Mouse (Mus musculus): ENCODE measurements around the gene Slc9a4. TPM values are rescaled to one million over a fixed set of nuclear protein-coding genes. Genes with fewer than 3 reads are reported as not detected.
"Not testable (repeated sequence)": the region's sequence is repeated elsewhere in the genome, so short reads cannot be mapped to it uniquely, and the experiment has no call there.

Gene Slc9a4
- total RNA-seq (2021): not detected in 2 replicates
- long read RNA-seq, experiment 1: 0 reads
- long read RNA-seq, experiment 2: 0 reads

DNA sequence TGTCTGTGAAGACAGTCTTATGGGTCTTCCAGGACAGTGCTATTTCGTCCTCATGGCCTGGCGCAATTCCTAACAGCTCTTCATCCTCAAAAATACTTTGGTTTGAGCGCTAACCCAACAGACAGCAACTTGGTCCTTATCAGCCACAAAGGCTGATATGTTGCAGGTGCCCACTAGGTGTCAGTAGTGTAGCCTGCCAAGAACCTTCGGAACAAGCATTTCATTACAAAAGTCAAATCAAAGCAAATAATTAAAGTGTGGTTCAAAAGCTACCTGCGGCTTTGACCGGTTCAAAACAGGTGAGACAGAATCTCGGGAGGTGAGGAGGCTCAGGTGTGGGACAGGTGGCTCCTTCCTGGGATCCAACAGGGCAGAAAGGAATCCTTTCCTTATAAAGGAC is at the start of gene Slc9a4:
Gene Slc9a4, plus strand, starts transcription at position 298 of the 400 bp plus-strand sequence.
- DNase-seq: peak; percentile 43

DNA sequence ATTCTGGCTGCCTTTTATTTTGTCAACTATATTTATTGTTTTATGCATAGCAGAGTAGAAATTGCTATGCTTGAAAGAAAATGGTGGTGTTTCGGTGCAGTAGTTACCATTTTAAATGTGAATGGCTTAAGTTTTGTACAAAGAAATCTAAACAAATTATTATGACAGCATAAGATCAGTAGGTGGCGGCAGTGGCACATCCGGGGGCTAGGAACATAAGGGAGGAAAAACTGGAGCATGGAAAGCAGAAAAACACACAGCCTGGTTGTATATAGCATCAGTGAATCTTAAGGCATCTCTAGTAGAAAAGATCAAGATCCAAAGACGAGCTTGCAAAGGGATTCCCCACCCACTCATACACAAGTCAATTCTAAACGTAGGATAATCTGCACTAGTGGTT is 42.3 kb upstream of the Slc9a4 start:
- DNase-seq: no peak

DNA sequence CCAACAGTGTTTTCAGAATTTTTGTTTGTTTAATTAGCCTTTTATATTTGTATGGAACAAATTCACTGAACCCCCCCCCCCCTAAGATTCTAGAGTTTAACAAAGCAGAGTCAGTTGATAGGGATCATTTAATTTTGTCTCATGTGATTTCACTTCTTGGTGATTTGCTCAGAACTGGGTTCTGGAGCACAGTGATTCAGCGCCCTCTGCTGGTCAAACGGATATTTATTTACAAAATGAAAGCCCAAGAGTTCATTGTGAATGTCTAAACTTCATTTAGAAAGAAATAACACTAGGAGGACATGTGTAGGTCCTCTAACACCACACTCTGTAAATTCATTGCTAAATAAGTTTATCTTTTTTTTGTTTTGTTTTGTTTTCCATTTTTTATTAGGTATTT is 35.2 kb upstream of the Slc9a4 start:
- peak; percentile 69 for DNase-seq

DNA sequence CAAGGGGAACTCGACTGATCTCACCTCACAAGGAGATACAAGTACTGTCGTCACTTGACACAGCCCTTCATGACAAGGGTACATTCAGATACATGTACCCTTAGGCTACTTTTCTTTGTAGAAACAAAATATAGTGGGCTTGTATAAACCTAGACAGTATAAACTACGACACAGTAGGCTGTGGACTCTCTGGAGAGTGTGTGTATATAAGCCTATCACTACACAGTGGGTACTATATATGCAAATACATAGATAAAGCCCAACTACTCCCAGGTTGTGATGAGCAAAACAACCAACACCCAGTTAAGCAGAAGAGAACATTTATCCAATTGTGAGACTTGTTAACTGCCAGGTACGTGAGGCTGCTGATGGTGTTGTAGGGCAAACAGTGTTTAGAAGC is 33.2 kb upstream of the Slc9a4 start:
- no peak for DNase-seq

DNA sequence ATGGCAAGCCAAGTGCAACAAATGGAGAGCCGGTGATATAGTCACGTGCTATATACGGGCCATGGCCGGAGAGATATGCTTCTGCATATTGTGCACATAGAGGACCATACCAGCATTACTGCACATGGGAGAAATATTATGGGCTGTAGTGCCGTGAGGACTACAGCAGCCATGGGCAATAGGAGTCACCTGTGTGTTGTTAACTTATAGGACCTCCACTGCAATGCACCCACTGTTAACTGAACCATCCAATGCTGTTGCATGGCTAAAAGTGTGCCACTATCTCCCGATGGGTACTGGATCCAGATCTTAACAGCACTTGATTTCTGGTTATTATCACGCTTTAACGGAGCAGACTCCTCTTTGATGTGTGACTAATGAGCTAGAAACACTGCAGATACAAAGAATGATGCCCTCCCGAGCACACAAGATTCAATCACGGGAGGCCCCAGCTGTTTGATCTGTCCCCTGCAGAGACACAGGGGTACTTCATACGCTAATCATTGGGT is 32.8 kb upstream of the Slc9a4 start:
- no peak for DNase-seq

DNA sequence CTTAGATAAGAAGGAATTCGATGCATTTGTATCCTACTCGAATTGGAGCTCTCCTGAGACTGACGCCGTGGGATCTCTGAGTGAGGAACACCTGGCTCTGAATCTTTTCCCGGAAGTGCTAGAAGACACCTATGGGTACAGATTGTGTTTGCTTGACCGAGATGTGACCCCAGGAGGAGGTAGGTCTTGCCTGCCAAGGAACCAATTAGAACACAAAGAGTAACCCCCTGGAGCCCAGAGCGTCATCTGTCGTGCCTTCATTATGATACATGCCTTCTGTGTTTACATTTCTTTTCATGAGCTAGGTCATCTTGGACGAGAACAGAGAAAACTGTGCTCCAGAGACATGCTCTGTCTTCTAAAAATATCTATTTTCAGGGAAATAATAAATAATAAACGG is 32.1 kb upstream of the Slc9a4 start:
- no peak for DNase-seq

DNA sequence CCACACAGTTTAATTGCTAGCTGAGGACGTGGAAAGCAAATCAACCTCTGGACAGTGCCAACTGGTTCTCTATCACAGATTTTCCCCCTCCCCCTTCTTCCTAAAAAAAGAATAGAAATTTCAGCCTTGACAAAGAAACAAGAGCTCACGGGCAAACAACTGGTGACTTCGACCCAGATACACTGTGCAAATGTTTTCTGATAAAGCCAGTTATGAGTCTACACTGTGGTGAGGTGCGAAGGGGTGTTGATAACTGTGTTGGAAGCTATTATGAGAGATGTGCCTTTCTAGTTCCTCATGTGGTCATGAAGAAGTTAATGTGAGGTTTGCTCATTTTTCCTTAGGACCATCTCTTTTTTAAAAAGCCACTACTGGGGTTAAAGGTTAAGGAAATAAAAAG is 10.5 kb upstream of the Slc9a4 start:
- DNase-seq: no peak

DNA sequence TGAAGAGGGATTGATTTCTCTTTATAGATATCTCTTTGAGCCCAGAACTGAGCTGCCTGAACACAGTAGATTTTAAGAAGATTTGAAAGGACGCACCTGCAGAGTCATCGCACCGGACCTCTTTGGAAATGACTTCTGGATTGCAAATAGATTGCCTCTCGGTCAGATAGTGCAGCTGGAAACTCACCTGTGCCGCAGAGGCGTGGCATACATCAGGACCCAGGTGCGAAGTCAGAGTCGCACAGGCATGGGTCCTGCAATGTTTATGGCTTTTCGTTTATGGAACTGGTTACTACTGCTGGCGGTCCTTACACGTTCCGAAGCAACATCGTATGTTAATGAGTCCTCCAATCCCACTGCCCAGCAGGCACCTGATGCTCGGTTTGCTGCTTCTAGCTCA is 388 bp downstream of the Slc9a4 start:
- no peak for DNase-seq

DNA sequence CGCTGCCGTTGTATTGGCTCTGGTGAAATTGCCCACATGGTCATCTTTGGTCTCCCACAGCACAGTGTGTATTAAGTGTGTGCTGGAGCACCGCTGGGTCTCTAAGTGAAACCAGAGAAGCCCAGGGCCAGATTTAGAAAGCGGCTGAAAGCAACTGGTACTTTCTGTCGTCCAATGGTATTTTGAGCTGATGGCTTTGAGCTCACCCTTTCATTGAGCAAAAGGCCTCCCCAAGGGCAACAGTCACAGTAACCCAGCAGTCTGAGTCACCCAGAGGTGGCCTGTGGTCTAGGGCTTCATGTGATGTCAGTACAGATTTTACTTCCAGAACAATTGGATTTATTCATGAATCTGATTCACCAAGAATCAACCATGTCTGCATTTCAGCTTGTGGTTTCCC is 6.9 kb downstream of the Slc9a4 start:
- peak; percentile 18 for DNase-seq

DNA sequence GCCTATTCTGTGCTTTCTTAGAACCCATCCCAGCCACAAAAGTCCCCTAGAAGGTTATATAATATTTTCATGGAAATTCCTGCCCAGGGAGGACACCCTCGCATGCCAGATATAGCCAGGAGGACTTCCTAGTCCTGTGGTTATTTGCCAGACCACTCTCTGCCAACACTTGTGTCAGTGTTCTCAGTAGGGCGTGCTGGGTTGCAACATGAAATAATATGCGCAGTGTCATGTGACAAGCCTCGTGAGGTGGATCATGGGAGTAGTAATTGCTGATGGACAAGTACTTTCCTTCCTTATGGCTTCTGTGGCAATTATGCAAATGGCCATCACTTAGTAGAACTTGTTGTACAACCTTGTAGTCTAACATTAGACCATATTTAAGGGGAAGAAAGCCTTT is 11.1 kb downstream of the Slc9a4 start:
- no peak for DNase-seq

DNA sequence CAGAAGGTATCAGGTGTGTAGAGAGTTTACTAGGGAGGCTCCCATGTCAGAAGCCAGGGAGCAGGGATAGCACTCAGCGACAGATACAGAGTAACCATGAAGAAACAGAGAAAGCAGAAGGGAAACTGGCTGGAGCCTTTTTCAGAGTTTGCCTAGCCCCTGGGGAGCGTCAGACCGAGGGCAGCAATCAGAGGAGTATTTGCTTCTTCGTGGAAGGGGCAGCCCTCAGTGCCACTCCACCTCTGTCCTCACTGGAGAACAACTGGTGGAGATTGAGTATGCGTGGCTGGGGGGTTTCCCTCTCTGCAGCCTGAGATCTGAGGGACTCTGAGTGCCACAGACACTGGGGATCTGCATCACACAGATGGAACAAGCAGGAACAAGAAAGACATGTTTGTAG is 17.9 kb downstream of the Slc9a4 start:
- DNase-seq: no peak

DNA sequence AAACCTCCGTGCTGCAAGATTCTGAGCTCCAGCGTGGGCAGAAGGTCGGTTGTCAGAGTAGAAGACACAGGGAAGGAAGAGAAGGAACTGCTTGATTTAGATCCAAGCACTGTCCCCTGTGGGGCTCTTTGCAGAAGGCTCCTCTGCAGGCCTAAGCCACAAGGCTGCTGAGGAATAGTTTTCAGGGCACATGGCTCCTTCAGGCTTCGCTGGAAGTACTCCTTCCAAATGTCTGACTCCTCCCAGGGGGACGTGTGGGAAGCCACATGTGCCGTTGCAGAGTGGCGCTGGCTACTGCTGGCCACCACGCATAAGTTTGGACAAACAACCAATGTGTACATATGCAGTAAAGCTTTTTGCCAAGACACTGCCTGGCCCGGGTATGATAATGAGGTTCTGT is 19.8 kb downstream of the Slc9a4 start:
- DNase-seq: not testable (repeated sequence)

DNA sequence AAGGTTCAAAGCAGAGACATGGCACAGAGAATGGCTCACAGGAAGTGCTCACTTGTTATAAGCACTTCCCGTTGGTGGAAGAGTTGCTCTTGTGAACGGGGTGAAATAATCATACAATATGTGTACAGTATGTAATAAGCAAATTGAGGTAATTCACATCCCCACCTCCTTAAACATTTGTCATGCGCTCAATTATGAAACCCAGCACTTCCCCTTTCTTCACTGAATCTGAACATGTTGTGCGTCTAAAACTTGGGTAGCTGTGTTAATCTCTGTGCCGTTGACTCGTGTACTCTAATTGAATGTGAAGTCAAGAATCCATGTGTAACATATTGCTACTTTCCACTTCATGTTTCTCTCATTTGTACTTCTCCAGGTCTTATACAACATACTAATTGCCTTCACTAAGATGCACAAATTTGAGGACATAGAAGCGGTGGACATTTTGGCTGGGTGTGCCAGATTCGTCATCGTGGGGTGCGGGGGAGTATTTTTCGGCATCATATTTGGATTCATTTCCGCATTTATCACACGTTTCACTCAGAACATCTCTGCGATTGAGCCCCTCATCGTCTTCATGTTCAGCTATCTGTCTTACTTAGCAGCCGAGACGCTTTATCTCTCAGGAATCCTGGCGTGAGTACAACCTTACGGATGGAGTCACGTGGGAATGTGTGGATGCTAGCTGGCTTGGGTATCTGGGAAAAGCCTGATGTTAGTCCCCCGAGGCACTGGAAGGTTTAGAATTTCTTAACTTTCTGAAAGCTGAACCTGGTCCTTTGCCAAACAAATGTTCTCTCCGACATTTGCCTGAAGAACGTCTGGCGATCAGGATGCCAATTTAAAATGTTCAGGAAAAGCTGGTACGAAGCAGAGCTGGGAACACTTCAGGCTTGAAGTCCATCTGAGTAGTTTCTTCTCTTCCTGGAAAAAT is 20.8 kb downstream of the Slc9a4 start:
- peak; percentile 19 for DNase-seq

DNA sequence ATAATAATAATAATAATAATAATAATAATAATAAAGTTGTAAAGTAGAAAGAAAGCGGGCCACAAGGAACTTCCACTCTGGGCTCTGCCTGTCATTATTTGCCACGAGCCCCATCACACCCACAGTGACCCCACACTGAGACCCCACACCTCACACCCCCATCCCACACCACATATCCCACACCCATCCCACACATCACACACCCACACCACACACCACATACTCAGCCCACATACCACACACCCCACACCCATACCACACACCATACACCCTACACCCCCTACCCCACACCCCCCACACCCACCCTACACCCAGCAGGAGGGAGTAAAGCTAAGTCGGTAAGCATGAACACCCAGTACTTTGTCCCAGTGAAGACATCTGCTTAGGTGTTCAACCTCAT is 21.6 kb downstream of the Slc9a4 start:
- no peak for DNase-seq

DNA sequence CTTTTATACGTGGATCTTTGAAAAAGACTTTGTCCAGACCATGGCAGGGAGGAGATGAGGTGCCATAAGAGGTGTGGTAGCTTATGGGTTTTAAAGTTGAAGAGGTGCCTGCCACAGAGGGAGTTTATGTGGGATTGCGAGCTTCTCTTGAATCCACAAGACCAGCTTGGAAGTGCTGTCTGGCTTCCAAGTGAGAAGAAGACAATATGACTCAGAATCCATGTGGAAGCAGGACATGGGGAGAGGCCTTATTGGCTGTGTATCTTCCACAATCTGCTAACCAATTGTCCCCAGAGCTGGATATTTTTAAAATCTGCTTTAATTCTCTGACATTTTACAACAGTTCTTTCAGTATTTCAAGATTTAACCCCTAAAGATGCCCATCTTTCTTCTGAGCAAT is 33.3 kb downstream of the Slc9a4 start:
- no peak for DNase-seq

DNA sequence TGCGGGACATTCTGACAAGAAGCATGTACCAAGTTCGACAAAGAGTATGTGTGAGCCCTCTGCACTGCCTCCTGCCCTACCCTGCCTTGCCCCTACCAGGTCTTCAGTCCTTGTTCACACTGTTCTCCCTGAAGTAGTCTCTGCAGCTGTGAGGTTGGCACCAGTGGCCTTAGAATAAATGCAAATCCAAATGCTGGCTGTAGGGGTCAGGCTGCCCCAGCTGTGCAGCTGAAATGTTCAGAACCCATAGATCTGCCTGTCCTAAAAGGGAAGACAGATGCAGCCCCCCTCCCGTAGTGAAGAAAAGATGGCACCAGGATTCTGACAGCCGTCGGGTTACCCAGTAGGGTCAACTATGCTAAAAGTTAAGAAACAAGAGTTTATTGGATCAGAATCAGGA is 39.2 kb downstream of the Slc9a4 start:
- DNase-seq: no peak

DNA sequence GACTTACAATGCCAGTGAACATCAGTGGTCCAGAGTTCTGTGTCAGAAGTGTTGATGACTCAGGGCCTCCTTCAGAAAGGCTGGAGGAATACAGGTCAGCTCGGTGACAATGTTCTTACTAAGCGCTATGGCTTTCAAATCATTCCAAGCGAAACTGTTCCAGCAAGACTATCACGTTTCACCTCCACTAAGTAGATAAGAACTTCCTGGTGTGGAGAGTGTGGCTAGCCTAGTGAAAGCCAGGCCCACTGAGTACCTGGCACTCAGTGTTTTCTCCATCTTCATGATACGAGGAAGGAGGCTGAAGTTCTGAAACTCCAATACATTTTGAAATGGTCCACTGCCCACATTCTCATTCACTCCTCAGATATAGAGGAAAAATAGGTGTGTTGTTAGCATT is 40.0 kb downstream of the Slc9a4 start:
- no peak for DNase-seq

DNA sequence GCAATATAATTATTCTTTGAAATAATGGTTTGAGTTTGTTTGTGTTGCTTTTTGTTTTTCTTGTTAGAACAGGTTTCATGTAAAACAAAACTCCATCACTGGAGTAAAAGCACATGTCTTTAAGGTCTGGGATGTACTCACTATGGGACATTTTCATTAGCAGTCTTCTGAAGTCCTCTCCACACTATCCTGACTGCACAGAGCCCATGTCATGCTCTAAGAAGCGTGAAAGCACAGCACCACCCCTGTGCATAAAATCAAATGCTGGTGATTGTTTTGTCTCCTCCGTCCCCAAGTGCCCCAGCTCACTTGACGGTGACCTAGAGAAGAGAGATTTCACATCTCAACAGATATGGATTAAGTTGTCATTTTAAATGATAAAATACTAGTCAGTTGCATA is 45.1 kb downstream of the Slc9a4 start:
- DNase-seq: no peak

DNA sequence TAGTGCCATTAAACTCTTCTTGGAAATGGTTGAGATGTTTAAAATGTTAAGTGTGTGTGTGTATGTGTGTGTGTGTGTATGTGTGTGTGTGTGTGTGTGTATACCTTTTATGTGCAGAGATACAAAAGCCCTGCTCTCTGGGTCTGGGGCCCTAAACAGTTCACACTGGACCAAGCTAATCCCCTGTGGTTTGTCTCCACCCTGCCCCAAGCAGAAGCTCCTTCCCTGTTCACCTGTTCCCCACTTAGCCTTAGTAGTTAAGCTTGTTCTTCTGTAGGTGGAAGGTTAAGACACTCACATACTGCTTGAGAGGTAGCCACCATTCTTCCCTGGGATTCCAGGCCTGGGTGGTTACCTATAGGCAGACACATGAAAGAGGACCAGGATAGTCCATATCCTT is 47.1 kb downstream of the Slc9a4 start:
- no peak for DNase-seq

DNA sequence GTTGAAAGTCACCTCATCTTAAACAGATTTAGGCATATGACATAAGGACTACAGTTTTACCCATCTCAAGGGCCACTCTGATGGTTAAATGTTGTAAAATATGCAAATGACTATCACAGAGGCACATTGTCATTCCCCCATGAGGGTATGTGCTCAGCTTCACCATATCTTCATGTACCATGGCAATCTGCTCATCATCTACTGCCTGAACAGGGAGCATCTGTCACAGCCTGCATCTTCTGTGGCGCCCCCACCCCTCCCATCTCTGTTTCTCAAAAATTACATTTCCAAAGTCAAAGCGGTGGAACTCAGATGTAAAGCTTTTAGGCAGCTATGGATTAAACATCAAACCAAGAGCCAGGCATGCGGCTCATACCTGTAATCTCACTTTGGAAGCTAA is 48.6 kb downstream of the Slc9a4 start:
- DNase-seq: no peak

DNA sequence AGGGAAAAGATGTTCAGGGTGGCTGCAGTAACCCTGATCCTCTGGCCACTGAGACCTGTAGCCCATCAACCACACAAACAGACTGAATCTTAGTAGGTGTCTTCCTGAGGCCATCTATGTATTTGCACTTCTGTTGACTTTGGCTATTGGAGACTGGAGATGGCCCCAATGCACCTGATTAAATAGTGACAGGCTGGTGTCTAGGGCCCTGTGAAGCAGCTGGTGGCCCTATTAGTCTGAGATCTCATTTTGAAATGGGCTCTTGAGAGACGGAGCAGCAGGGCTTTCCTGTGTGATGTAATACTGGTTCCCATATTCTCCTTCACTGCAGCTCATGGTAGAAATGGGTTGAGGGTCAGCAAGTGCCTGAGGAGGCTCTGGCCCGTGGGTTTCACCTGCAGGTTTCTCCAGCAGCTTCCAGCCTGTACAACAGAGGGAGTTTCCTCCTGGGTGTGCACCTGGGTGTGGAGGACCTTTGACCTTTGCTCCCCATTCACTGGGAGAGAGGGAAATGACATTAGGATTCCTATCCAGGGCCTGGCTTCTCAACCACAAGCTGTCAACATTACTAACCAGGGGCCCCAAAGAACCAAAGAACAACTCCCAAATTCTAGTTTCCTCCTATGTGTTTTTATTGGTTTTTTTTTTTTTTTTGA is 52.7 kb downstream of the Slc9a4 start:
- no peak for DNase-seq

DNA sequence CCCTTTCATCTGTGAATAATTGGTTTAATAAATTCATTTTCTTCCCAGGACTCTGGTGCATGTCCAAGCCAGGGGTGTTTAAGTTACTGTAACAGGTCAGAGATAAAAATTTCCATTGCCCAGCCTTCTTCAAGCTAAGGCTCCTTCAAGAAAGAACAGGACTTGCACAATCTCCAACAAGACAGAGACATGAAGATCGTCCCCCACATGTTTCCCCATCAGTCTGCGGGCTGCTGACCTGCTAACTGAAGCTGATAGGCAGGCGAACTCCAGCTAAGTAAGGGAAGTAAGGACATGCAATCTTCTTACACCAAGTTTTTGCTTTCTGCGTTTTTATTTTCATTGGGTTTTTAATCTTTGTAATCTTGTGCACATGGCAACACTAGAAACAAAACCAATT is 54.7 kb downstream of the Slc9a4 start:
- DNase-seq: no peak

DNA sequence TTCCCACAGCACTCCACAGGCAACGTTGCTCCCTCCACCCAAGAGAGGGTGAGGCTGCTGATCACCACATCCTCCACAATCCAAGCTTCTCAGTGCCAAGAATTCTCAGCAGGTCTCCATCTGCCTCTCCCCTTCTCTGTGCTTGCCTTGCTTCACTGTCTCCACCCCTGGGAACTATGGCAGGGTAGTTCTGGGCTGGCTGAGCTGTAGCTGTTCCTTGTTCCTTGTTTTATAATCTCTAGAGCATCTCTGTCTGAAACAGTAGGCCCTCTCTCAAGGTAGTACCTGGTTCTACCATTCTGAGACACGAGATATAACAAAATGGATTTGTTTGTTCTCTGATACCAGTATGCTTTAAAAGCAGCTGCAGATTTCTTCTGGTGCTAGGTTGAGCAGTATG is 68.4 kb downstream of the Slc9a4 start:
- DNase-seq: no peak
